Mouse (Mus musculus): ENCODE results near the gene Ccnk. TPM values are rescaled to one million over a fixed set of nuclear protein-coding genes. Genes with fewer than 3 reads are reported as not detected.

The Ccnk gene
- total and polyA plus RNA-seq, 2 experiments from 2014 or later = 1.5 to 4.3 TPM

GRCm38 (mm10) chr12:108187541-108188091 lies 8.2 kb downstream of the Ccnk start:
- Histone ChIP-seq H3K27me3 (ENCODE audit: control insufficient read depth, insufficient read depth, low read length) (no peaks in the 10 kb centered on the region), H3K4me3 (ENCODE audit: low read depth, low read length) (no peak overlapping the region), H3K9ac (replicated peaks; ENCODE audit: low read depth, low read length) (no peak overlapping the region), H3K36me3 (replicated peaks; ENCODE audit: control insufficient read depth, insufficient read depth, low read length) (peaks cover 85% of the 10 kb centered on the region), H3K4me2 (ENCODE audit: low read depth, low read length) (no peak overlapping the region), H3K4me1 (ENCODE audit: control insufficient read depth, insufficient read depth) (no peaks in the 10 kb centered on the region), H3K27ac (ENCODE audit: low read depth) (no peak overlapping the region), H3K9me3 (replicated peaks; ENCODE audit: control insufficient read depth, low read length) (no peaks in the 10 kb centered on the region)
- no peak for ATAC-seq (ENCODE audit: insufficient read depth, low read depth)
- 92% methylated on average over 6 of the region's 6 CpGs for WGBS
- no peak for DNase-seq (ENCODE audit: low spot score)
- TF ChIP-seq EP300 (IDR thresholded peaks at IDR 0.05; ENCODE audit: low read depth) (no peak), CTCF (IDR thresholded peaks at IDR 0.05; ENCODE audit: low read depth) (0 out of 2 replicates have a peak, but pooled peaks have one; percentile 3)

GRCm38 (mm10) chr12:108193878-108194277 lies 14.5 kb downstream of the Ccnk start:
- DNase-seq (ENCODE audit: low spot score) (no peak), ATAC-seq (ENCODE audit: insufficient read depth, low read depth) (peak; percentile 57)
- WGBS = 55% methylated on average over 5 of the region's 5 CpGs
- no peaks in the 10 kb centered on the region for H3K27me3 ChIP-seq (ENCODE audit: control insufficient read depth, insufficient read depth, low read length)
- peaks cover 96% of the 10 kb centered on the region for H3K36me3 ChIP-seq (replicated peaks; ENCODE audit: control insufficient read depth, insufficient read depth, low read length)
- H3K9me3 ChIP-seq (replicated peaks; ENCODE audit: control insufficient read depth, low read length) = no peaks in the 10 kb centered on the region
- H3K9ac ChIP-seq (replicated peaks; ENCODE audit: low read depth, low read length) = no peak overlapping the region
- H3K4me2 ChIP-seq (ENCODE audit: low read depth, low read length) = no peak overlapping the region
- no peaks in the 10 kb centered on the region for H3K4me1 ChIP-seq (ENCODE audit: control insufficient read depth, insufficient read depth)
- no peak overlapping the region for H3K4me3 ChIP-seq (ENCODE audit: low read depth, low read length)
- H3K27ac ChIP-seq (ENCODE audit: low read depth) = peak overlapping the region; percentile 50
- TF ChIP-seq CTCF (IDR thresholded peaks at IDR 0.05; ENCODE audit: low read depth) (no peak), EP300 (IDR thresholded peaks at IDR 0.05; ENCODE audit: low read depth) (no peak)

- 94% methylated on average over 11 of the region's 11 CpGs for WGBS
- Histone ChIP-seq H3K9ac (replicated peaks; ENCODE audit: low read depth, low read length) (no peak overlapping the region), H3K27me3 (ENCODE audit: control insufficient read depth, insufficient read depth, low read length) (no peaks in the 10 kb centered on the region), H3K4me3 (ENCODE audit: low read depth, low read length) (no peak overlapping the region), H3K4me2 (ENCODE audit: low read depth, low read length) (no peak overlapping the region), H3K9me3 (replicated peaks; ENCODE audit: control insufficient read depth, low read length) (no peaks in the 10 kb centered on the region), H3K4me1 (ENCODE audit: control insufficient read depth, insufficient read depth) (no peaks in the 10 kb centered on the region), H3K27ac (ENCODE audit: low read depth) (no peak overlapping the region), H3K36me3 (replicated peaks; ENCODE audit: control insufficient read depth, insufficient read depth, low read length) (peaks cover 99% of the 10 kb centered on the region)
- no peak for DNase-seq (ENCODE audit: low spot score)
- no peak for TF ChIP-seq EP300 (IDR thresholded peaks at IDR 0.05; ENCODE audit: low read depth)
- ATAC-seq (ENCODE audit: insufficient read depth, low read depth) = no peak
Measured at GRCm38 (mm10) chr12:108195761-108196160, 16.4 kb downstream of the Ccnk start.

DNA sequence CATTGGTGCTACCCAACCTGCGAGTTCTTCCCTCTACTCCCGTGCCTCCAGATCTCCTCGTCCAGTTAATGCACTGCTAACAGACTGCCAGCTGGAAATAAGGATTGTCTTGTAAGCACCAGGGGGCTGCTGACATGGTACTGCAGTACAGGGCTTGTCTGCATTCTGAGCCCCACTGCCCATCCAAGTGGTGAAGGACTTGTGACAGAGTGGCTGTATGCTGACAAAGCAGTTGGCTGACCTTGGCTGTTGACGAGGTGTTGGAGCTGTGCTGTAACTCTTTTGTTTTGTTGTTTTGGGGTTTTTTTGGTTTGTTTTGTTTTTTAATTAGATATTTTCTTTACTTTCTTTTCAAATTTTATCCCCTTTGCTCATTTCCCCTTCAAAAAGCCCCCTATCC lies 19.1 kb downstream of the Ccnk start:
- no peaks in the 10 kb centered on the region for H3K9me3 ChIP-seq (replicated peaks; ENCODE audit: control insufficient read depth, low read length)
- H3K27ac ChIP-seq (ENCODE audit: low read depth) = no peak overlapping the region
- no peaks in the 10 kb centered on the region for H3K27me3 ChIP-seq (ENCODE audit: control insufficient read depth, insufficient read depth, low read length)
- H3K4me1 ChIP-seq (ENCODE audit: control insufficient read depth, insufficient read depth) = no peaks in the 10 kb centered on the region
- ATAC-seq (ENCODE audit: insufficient read depth, low read depth) (no peak), DNase-seq (ENCODE audit: low spot score) (no peak)
- H3K4me3 ChIP-seq (ENCODE audit: low read depth, low read length) = no peak overlapping the region
- WGBS = 67% methylated on average over 4 of the region's 4 CpGs
- H3K9ac ChIP-seq (replicated peaks; ENCODE audit: low read depth, low read length) = no peak overlapping the region
- peaks cover 98% of the 10 kb centered on the region for H3K36me3 ChIP-seq (replicated peaks; ENCODE audit: control insufficient read depth, insufficient read depth, low read length)
- no peak for TF ChIP-seq CTCF (IDR thresholded peaks at IDR 0.05; ENCODE audit: low read depth)
- no peak for TF ChIP-seq EP300 (IDR thresholded peaks at IDR 0.05; ENCODE audit: low read depth)
- no peak overlapping the region for H3K4me2 ChIP-seq (ENCODE audit: low read depth, low read length)

- Histone ChIP-seq H3K4me1 (ENCODE audit: control insufficient read depth, insufficient read depth) (no peaks in the 10 kb centered on the region), H3K9me3 (replicated peaks; ENCODE audit: control insufficient read depth, low read length) (no peaks in the 10 kb centered on the region), H3K27ac (ENCODE audit: low read depth) (no peak overlapping the region), H3K9ac (replicated peaks; ENCODE audit: low read depth, low read length) (no peak overlapping the region), H3K36me3 (replicated peaks; ENCODE audit: control insufficient read depth, insufficient read depth, low read length) (peaks cover 93% of the 10 kb centered on the region), H3K27me3 (ENCODE audit: control insufficient read depth, insufficient read depth, low read length) (no peaks in the 10 kb centered on the region), H3K4me3 (ENCODE audit: low read depth, low read length) (no peak overlapping the region), H3K4me2 (ENCODE audit: low read depth, low read length) (no peak overlapping the region)
- TF ChIP-seq CTCF (IDR thresholded peaks at IDR 0.05; ENCODE audit: low read depth) (no peak), EP300 (IDR thresholded peaks at IDR 0.05; ENCODE audit: low read depth) (no peak)
- DNase-seq (ENCODE audit: low spot score) = no peak
- no peak for ATAC-seq (ENCODE audit: insufficient read depth, low read depth)
- 79% methylated on average over 1 of the region's 1 CpGs for WGBS
Measured at GRCm38 (mm10) chr12:108200094-108200493, 20.7 kb downstream of the Ccnk start.

DNA sequence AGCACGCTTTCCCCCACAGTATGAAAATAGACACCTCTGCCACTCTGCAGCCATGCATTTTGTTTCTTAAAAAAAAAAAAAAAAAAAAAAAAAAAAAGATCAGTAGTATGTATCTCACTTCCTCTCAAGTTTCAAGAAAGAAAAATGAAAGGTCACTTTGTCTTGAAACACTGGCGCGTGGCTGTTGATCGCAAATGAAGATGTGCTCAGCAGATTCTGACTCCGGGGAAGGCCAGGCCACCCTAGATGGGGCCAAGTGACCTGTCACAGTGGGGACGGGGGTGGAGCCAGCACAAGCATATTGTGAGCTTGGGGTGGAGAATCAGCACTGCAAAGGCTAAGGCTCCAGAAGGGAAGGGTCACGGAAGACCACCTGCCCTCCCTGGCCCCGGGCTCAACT lies 24.5 kb downstream of the Ccnk start:
- 72% methylated on average over 8 of the region's 8 CpGs for WGBS
- ATAC-seq (ENCODE audit: insufficient read depth, low read depth) = no peak
- peaks cover 70% of the 10 kb centered on the region for H3K36me3 ChIP-seq (replicated peaks; ENCODE audit: control insufficient read depth, insufficient read depth, low read length)

More for the DNA sequence above, 24.5 kb downstream of the Ccnk start:
- H3K9me3 ChIP-seq (replicated peaks; ENCODE audit: control insufficient read depth, low read length) = no peaks in the 10 kb centered on the region
- DNase-seq (ENCODE audit: low spot score) = no peak
- H3K27ac ChIP-seq (ENCODE audit: low read depth) = no peak overlapping the region
- H3K4me1 ChIP-seq (ENCODE audit: control insufficient read depth, insufficient read depth) = no peaks in the 10 kb centered on the region
- no peak overlapping the region for H3K9ac ChIP-seq (replicated peaks; ENCODE audit: low read depth, low read length)
- H3K4me2 ChIP-seq (ENCODE audit: low read depth, low read length) = no peak overlapping the region
- TF ChIP-seq EP300 (IDR thresholded peaks at IDR 0.05; ENCODE audit: low read depth) (no peak), CTCF (IDR thresholded peaks at IDR 0.05; ENCODE audit: low read depth) (no peak)
- H3K4me3 ChIP-seq (ENCODE audit: low read depth, low read length) = no peak overlapping the region
- no peaks in the 10 kb centered on the region for H3K27me3 ChIP-seq (ENCODE audit: control insufficient read depth, insufficient read depth, low read length)
